Mouse (Mus musculus) olfactory bulb, adult 2 months (tissue): ENCODE data around the gene Ppm1h.

ENCODE experiments used
- CTCF ChIP-seq: fragments of 200-500 bp; IDR thresholded peaks from 2 replicates; pipeline ENCODE4 v1.5.1; 2012; ENCODE audit warnings: low read depth, mild to moderate bottlenecking, low read length, moderate library complexity; ENCODE audit not compliant: insufficient read depth
- POLR2A ChIP-seq: fragments of 200-500 bp; IDR thresholded peaks from 2 replicates; pipeline ENCODE4 v1.6.1; 2012; ENCODE audit warnings: mild to moderate bottlenecking, low read depth, low read length, moderate library complexity; ENCODE audit not compliant: insufficient read depth

DNA sequence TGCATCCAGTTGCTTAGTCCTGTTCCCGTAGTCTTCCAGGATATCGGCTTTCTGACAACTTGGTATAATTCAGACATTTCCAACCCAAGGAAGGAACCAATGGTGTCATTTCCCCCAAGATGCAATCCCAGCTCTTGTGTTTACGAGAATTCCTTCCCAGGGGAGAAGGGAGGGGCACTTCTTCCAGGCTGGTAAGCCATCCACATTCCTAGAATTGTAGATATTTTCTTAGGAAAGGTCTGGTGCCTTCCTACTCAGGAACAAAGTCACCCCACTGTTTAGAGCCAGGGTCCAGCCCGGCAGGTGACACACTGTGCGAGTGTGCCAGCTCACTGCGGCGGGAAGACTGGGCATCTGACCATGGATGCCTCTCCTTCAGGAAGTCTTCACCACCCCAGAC lies 264.2 kb downstream of the Ppm1h start:
- no peak for TF ChIP-seq CTCF
- TF ChIP-seq POLR2A, result no peak
